Mouse (Mus musculus): Measurements from ENCODE around the gene Gnai2.
"Not testable (repeated sequence)": the region's sequence is repeated elsewhere in the genome, so short reads cannot be mapped to it uniquely, and the experiment has no call there.

Gnai2 gene

GRCm38 (mm10) chr9:107567702-107568319 is 67.4 kb downstream of the Gnai2 start, which contains the start of gene Hyal2:
Gene Hyal2 (plus strand): TSS chr9:107567945.
- no peak for ATAC-seq (ENCODE audit: low TSS enrichment)

DNA sequence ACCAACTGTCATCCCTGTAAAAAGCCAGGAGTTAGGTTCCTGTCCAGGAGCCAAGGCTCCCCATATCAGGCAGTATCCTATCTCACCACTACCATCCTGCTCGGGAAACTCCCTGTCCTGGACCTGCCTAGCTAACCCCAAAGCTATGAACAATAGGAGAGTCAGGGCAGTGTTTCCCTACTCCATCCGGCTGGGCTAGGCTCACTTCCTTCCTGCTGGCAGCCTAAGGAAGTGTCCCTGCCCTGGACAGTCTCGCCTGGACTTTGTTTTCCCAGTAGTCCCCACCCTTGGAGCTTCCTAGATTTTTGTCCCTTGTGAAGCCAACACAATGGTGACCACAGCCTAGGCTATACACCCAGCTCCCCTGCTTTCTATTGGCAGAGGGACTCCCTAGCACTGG is 68.3 kb downstream of the Gnai2 start:
- ATAC-seq (ENCODE audit: low TSS enrichment) = no peak

DNA sequence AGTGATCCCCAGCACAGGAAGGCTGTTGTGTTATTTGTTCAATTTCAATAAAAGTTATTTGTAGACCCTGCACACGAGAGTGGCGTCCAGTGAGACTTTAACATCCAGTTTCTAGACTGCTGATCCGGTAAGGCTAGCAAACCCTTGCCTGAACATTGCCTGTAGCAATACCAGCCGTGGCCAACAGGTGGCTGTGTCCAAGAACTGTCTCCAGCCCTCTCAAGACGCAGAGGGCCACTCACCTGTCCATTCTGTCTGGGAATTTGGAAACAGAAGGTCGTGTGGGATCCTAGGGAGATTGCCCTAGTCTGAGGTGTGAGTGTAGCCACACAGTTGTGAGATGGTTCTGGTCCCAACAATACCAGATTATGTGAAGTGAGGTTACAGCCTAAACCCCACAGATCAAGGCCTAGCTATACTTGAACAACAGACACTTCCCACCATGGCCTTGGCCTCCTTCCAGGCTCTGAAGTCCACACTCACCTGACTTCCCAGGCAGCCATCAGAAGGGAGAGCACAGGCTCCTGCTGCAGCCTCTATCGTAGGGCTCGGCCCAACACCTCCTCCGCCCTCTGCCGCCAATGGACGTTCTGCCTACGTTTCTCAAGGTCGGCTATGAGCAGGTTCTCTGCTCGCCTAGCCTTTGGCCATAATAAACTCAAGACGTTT is 69.0 kb downstream of the Gnai2 start:
- no peak for ATAC-seq (ENCODE audit: low TSS enrichment)

DNA sequence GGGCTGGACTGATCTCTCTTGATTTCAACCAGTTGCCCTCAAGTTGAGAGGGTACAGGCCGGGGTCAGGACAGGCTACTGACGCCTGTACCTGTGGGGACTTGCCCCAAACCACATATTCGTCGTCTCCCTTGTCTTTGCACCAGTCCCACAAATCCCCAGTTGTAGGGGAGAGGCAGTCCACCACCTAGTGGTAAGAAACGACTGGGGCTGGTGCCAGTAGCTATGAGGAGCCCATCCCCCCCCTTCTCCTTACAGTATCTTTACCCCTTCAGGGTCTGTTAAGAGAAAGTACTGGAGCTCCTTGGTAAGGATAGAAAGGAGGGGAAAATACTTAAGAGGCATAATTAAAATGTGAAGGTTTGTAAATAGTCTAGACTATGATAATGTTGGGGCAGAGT is 69.6 kb downstream of the Gnai2 start:
- ATAC-seq (ENCODE audit: low TSS enrichment) = not testable (repeated sequence)

All from frontal cortex, adult (tissue).